In the genomic region with DNA sequence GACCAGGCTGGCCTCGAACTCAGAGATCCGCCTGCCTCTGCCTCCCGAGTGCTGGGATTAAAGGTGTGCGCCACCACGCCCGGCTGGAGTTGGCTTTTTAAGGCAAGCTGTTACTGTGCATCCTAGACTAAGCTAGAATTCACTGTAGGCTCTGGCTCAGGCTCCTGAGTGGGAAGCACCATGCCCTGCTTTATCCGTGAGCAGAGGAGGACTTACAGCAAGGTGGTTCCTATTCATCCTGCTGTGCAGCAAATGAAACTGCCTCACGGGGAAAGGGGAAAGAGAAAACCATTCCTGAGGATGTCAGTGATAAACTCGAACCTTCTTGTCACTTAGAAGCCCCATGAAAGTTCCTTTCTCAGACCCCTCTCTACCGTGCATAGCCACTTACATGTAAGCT, we compare ENCODE assay signal across 29 mouse cellular contexts.
"Had no signal": no experiment of that assay in that cellular context is flagged by ENCODE, and none has a peak within 500 bp of the region (broad histone marks: within the 10 kb centered on the region; RNA-seq: fewer than 3 reads in every experiment).

No protein-coding gene starts in this region.

- H3K27me3 ChIP-seq: heart, embryonic 13.5 days; heart, embryonic 15.5 days; hindbrain, embryonic 12.5 days; intestine, embryonic 15.5 days; kidney, embryonic 15.5 days; limb, embryonic 12.5 days; liver, embryonic 13.5 days; liver, embryonic 15.5 days had no signal

- H3K4me3 ChIP-seq: heart, embryonic 13.5 days; heart, embryonic 15.5 days; hindbrain, embryonic 10.5 days; hindbrain, embryonic 12.5 days; intestine, embryonic 15.5 days; kidney, embryonic 15.5 days; left cerebral cortex, adult 2 months; limb, embryonic 10.5 days; limb, embryonic 12.5 days; liver, embryonic 13.5 days; liver, embryonic 15.5 days had no signal

- H3K36me3 ChIP-seq: heart, embryonic 13.5 days; heart, embryonic 15.5 days; intestine, embryonic 15.5 days; liver, embryonic 13.5 days; liver, embryonic 15.5 days had no signal

- H3K4me2 ChIP-seq: heart, embryonic 11.5 days; heart, embryonic 13.5 days; heart, embryonic 15.5 days; hindbrain, embryonic 12.5 days; hindbrain, embryonic 14.5 days; intestine, embryonic 15.5 days; kidney, embryonic 15.5 days; limb, embryonic 12.5 days; liver, embryonic 11.5 days; liver, embryonic 13.5 days; liver, embryonic 15.5 days had no signal

- H3K9ac ChIP-seq: heart, embryonic 13.5 days; heart, embryonic 15.5 days; hindbrain, embryonic 12.5 days; hindbrain, embryonic 14.5 days; intestine, embryonic 15.5 days; kidney, embryonic 15.5 days; limb, embryonic 12.5 days; liver, embryonic 13.5 days; liver, embryonic 15.5 days; liver, postnatal 0 days had no signal

- H3K9me3 ChIP-seq: heart, embryonic 13.5 days; heart, embryonic 15.5 days; hindbrain, embryonic 10.5 days; hindbrain, embryonic 12.5 days; intestine, embryonic 15.5 days; kidney, embryonic 15.5 days; limb, embryonic 10.5 days; limb, embryonic 12.5 days; liver, embryonic 13.5 days; liver, embryonic 15.5 days had no signal

- DNase-seq: gastrocnemius, postnatal 14 days; gastrocnemius, postnatal 36 days; heart, adult 18-20 months; heart, postnatal 4 days; kidney, adult 18-20 months; kidney, adult 8-10 months; kidney, postnatal 14 days; kidney, postnatal 36 days; layer of hippocampus, adult 9-11 months; liver; liver, embryonic 13.5 days; liver, postnatal 0 days had no signal

- H3K27ac ChIP-seq: heart, embryonic 13.5 days; heart, embryonic 15.5 days; hindbrain, embryonic 10.5 days; hindbrain, embryonic 12.5 days; hindbrain, embryonic 14.5 days; intestine, embryonic 15.5 days; kidney, embryonic 15.5 days; kidney, postnatal 0 days; left cerebral cortex, adult 2 months; limb, embryonic 10.5 days; limb, embryonic 12.5 days; liver, embryonic 13.5 days; liver, embryonic 15.5 days had no signal

- ATAC-seq: hindbrain, embryonic 16.5 days; inflammation-experienced regulatory T-cells, adult 6 months; intestine, embryonic 15.5 days; intestine, postnatal 0 days; liver, postnatal 0 days had no signal
